Mouse (Mus musculus): Measurements from ENCODE around the gene Ccl28. TPM values are rescaled to one million over a fixed set of nuclear protein-coding genes. Genes with fewer than 3 reads are reported as not detected.
"Not testable (repeated sequence)": the region's sequence is repeated elsewhere in the genome, so short reads cannot be mapped to it uniquely, and the experiment has no call there.

Gene Ccl28
- polyA plus RNA-seq (2016; fragmentation: Nextera tagmentation; extraction: Ambion mirVana) = 0.06 and 0.19 TPM in 2 replicates

- Histone ChIP-seq H3K27ac (no peak within 1 kb of the TSS), H3K4me3 (no peak within 1 kb of the TSS), H3K9me3 (peaks cover 4% of the 10 kb centered on the region), H3K27me3 (ENCODE audit: poor library complexity, severe bottlenecking) (no peaks in the 10 kb centered on the region), H3K4me1 (no peaks in the 10 kb centered on the region), H3K36me3 (replicated peaks) (no peaks in the 10 kb centered on the region)
- 86% methylated on average over 6 of the region's 6 CpGs for WGBS
- DNase-seq (ENCODE audit: extremely low spot score, low spot score) = no peak
Observed at GRCm38 (mm10) chr13:119623634-119624033, at the start of gene Ccl28. Ccl28 (plus strand) TSS chr13:119623819.

GRCm38 (mm10) chr13:119596321-119597211 lies 27.1 kb upstream of the Ccl28 start:
- not testable (repeated sequence) for H3K4me1 ChIP-seq; H3K27me3 ChIP-seq (ENCODE audit: poor library complexity, severe bottlenecking); H3K27ac ChIP-seq; H3K36me3 ChIP-seq (replicated peaks); H3K4me3 ChIP-seq
- H3K9me3 ChIP-seq = peaks cover 21% of the 10 kb centered on the region
- peak; percentile 70 for DNase-seq (ENCODE audit: extremely low spot score, low spot score)
- 69% methylated on average over 16 of the region's 16 CpGs for WGBS

GRCm38 (mm10) chr13:119598466-119598865 lies 25.2 kb upstream of the Ccl28 start:
- peak; percentile 41 for DNase-seq (ENCODE audit: extremely low spot score, low spot score)
- not testable (repeated sequence) for H3K36me3 ChIP-seq (replicated peaks); H3K4me1 ChIP-seq; H3K27me3 ChIP-seq (ENCODE audit: poor library complexity, severe bottlenecking); H3K4me3 ChIP-seq; H3K27ac ChIP-seq
- peaks cover 26% of the 10 kb centered on the region for H3K9me3 ChIP-seq

GRCm38 (mm10) chr13:119599066-119599465 lies 24.6 kb upstream of the Ccl28 start:
- not testable (repeated sequence) for H3K36me3 ChIP-seq (replicated peaks); H3K4me1 ChIP-seq; H3K27ac ChIP-seq; H3K27me3 ChIP-seq (ENCODE audit: poor library complexity, severe bottlenecking); DNase-seq (ENCODE audit: extremely low spot score, low spot score); H3K4me3 ChIP-seq
- WGBS = 68% methylated on average over 12 of the region's 12 CpGs
- peaks cover 32% of the 10 kb centered on the region for H3K9me3 ChIP-seq

GRCm38 (mm10) chr13:119599498-119599897 lies 24.1 kb upstream of the Ccl28 start:
- not testable (repeated sequence) for H3K27me3 ChIP-seq (ENCODE audit: poor library complexity, severe bottlenecking); H3K36me3 ChIP-seq (replicated peaks); H3K27ac ChIP-seq; DNase-seq (ENCODE audit: extremely low spot score, low spot score); H3K4me3 ChIP-seq; H3K4me1 ChIP-seq
- peaks cover 34% of the 10 kb centered on the region for H3K9me3 ChIP-seq
- WGBS = 62% methylated on average over 2 of the region's 2 CpGs

- not testable (repeated sequence) for H3K4me1 ChIP-seq; H3K27me3 ChIP-seq (ENCODE audit: poor library complexity, severe bottlenecking); H3K36me3 ChIP-seq (replicated peaks); H3K27ac ChIP-seq; H3K4me3 ChIP-seq
- DNase-seq (ENCODE audit: extremely low spot score, low spot score) = peak; percentile 89
- peaks cover 38% of the 10 kb centered on the region for H3K9me3 ChIP-seq
Observed at GRCm38 (mm10) chr13:119600166-119600565, 23.5 kb upstream of the Ccl28 start.

- H3K4me3 ChIP-seq; H3K27me3 ChIP-seq (ENCODE audit: poor library complexity, severe bottlenecking); H3K27ac ChIP-seq; H3K36me3 ChIP-seq (replicated peaks); H3K4me1 ChIP-seq: not testable (repeated sequence)
- peak; percentile 78 for DNase-seq (ENCODE audit: extremely low spot score, low spot score)
- peaks cover 23% of the 10 kb centered on the region for H3K9me3 ChIP-seq
- WGBS = 53% methylated on average over 13 of the region's 13 CpGs
Observed at GRCm38 (mm10) chr13:119602688-119603331, 20.8 kb upstream of the Ccl28 start.

GRCm38 (mm10) chr13:119603890-119604289 lies 19.7 kb upstream of the Ccl28 start:
- not testable (repeated sequence) for H3K4me1 ChIP-seq; H3K4me3 ChIP-seq; H3K27me3 ChIP-seq (ENCODE audit: poor library complexity, severe bottlenecking); DNase-seq (ENCODE audit: extremely low spot score, low spot score); H3K36me3 ChIP-seq (replicated peaks); H3K27ac ChIP-seq
- WGBS = 95% methylated on average over 8 of the region's 8 CpGs
- peaks cover 23% of the 10 kb centered on the region for H3K9me3 ChIP-seq

GRCm38 (mm10) chr13:119604322-119604721 lies 19.3 kb upstream of the Ccl28 start:
- not testable (repeated sequence) for H3K27ac ChIP-seq; H3K27me3 ChIP-seq (ENCODE audit: poor library complexity, severe bottlenecking); DNase-seq (ENCODE audit: extremely low spot score, low spot score); H3K36me3 ChIP-seq (replicated peaks); H3K4me3 ChIP-seq; H3K4me1 ChIP-seq
- WGBS = 92% methylated on average over 8 of the region's 9 CpGs
- H3K9me3 ChIP-seq = peaks cover 23% of the 10 kb centered on the region

- Histone ChIP-seq H3K36me3 (replicated peaks) (no peaks in the 10 kb centered on the region), H3K4me3 (no peak overlapping the region), H3K4me1 (no peaks in the 10 kb centered on the region), H3K9me3 (peaks cover 3% of the 10 kb centered on the region), H3K27ac (no peak overlapping the region), H3K27me3 (ENCODE audit: poor library complexity, severe bottlenecking) (no peaks in the 10 kb centered on the region)
- no peak for DNase-seq (ENCODE audit: extremely low spot score, low spot score)
- WGBS = 94% methylated on average over 3 of the region's 3 CpGs
Observed at GRCm38 (mm10) chr13:119618841-119619240, 4.8 kb upstream of the Ccl28 start.

- no peak for DNase-seq (ENCODE audit: extremely low spot score, low spot score)
- Histone ChIP-seq H3K27me3 (ENCODE audit: poor library complexity, severe bottlenecking) (no peaks in the 10 kb centered on the region), H3K27ac (no peak overlapping the region), H3K4me1 (no peaks in the 10 kb centered on the region), H3K36me3 (replicated peaks) (no peaks in the 10 kb centered on the region), H3K9me3 (peaks cover 4% of the 10 kb centered on the region), H3K4me3 (no peak overlapping the region)
- 86% methylated on average over 3 of the region's 3 CpGs for WGBS
Observed at GRCm38 (mm10) chr13:119619735-119620134, 3.9 kb upstream of the Ccl28 start.

GRCm38 (mm10) chr13:119625952-119626351 lies 2.3 kb downstream of the Ccl28 start:
- not testable (repeated sequence) for H3K4me1 ChIP-seq; DNase-seq (ENCODE audit: extremely low spot score, low spot score); H3K27ac ChIP-seq; H3K27me3 ChIP-seq (ENCODE audit: poor library complexity, severe bottlenecking); H3K9me3 ChIP-seq; H3K4me3 ChIP-seq; H3K36me3 ChIP-seq (replicated peaks)
- 86% methylated on average over 5 of the region's 5 CpGs for WGBS

GRCm38 (mm10) chr13:119631482-119632155 lies 8.0 kb downstream of the Ccl28 start:
- peaks cover 5% of the 10 kb centered on the region for H3K27me3 ChIP-seq (ENCODE audit: poor library complexity, severe bottlenecking)
- peak; percentile 88 for DNase-seq (ENCODE audit: extremely low spot score, low spot score)
- no peaks in the 10 kb centered on the region for H3K36me3 ChIP-seq (replicated peaks)
- H3K9me3 ChIP-seq = no peaks in the 10 kb centered on the region
- H3K4me3 ChIP-seq = peak overlapping the region; percentile 60
- 3% methylated on average over 29 of the region's 33 CpGs for WGBS
- H3K4me1 ChIP-seq = no peaks in the 10 kb centered on the region
- H3K27ac ChIP-seq = peak overlapping the region; percentile 85
